Mouse (Mus musculus) midbrain, postnatal 0 days (tissue): ENCODE measurements around the gene Kin. TPM values are rescaled to one million over a fixed set of nuclear protein-coding genes. Genes with fewer than 3 reads are reported as not detected.

Experiments used
- ATAC-seq: fragments of 200-750 bp; cut with Nextera tagmentation; 2 replicates; pipeline ENCODE4 v1.8.0; 2017; ENCODE audit warnings: moderate number of reproducible peaks, mild to moderate bottlenecking, moderate TSS enrichment, moderate library complexity; ENCODE audit not compliant: low FRiP score
- DNase-seq: peaks from one replicate; pipeline ENCODE4 v3.0.0-alpha.2; 2015; ENCODE audit warnings: low spot score
- H3K27ac ChIP-seq: fragments of 300-500 bp; sonication (generic); 2 replicates; pipeline ENCODE4 v1.5.1; 2014; ENCODE audit warnings: low read depth, mild to moderate bottlenecking, low read length, mixed read lengths
- H3K27me3 ChIP-seq: fragments of 300-500 bp; sonication (generic); 2 replicates; pipeline ENCODE4 v1.6.1; 2014; ENCODE audit warnings: low read length, control low read depth, mixed read lengths; ENCODE audit not compliant: insufficient read depth
- H3K36me3 ChIP-seq: fragments of 300-500 bp; sonication (generic); 2 replicates; pipeline ENCODE4 v1.6.1; 2014; ENCODE audit warnings: low read length, control low read depth, mixed read lengths; ENCODE audit not compliant: insufficient read depth
- H3K4me1 ChIP-seq: fragments of 300-500 bp; sonication (generic); 2 replicates; pipeline ENCODE4 v1.6.1; 2014; ENCODE audit warnings: mild to moderate bottlenecking, control low read depth, antibody characterized with exemption, low read length, mixed read lengths; ENCODE audit not compliant: insufficient read depth
- H3K4me2 ChIP-seq: fragments of 300-500 bp; sonication (generic); 2 replicates; pipeline ENCODE4 v1.6.1; 2014; ENCODE audit warnings: low read depth, mild to moderate bottlenecking, low read length, mixed read lengths; ENCODE audit not compliant: poor library complexity, severe bottlenecking
- H3K4me3 ChIP-seq: fragments of 300-500 bp; sonication (generic); 2 replicates; pipeline ENCODE4 v1.5.1; 2014; ENCODE audit warnings: low read depth, mild to moderate bottlenecking, low read length, moderate library complexity
- H3K9ac ChIP-seq: fragments of 300-500 bp; sonication (generic); replicated peaks from 2 replicates; pipeline ENCODE4 v1.6.1; 2014; ENCODE audit warnings: mild to moderate bottlenecking, low read length, moderate library complexity, mixed read lengths; ENCODE audit not compliant: poor library complexity, severe bottlenecking
- H3K9me3 ChIP-seq: fragments of 300-500 bp; sonication (generic); 2 replicates; pipeline ENCODE4 v1.6.1; 2016; ENCODE audit warnings: low read length, control low read depth
- CTCF ChIP-seq: IDR thresholded peaks from 2 replicates; pipeline ENCODE4 v1.5.1; 2016; ENCODE audit warnings: antibody characterized with exemption, mild to moderate bottlenecking
- WGBS: fragments of 180-500 bp; shearing (Covaris S2); extraction: QIAGEN DNeasy Blood & Tissue Kit; methylation state at CpG from one replicate; pipeline ENCODE4 v1.1.7; 2014; 5-methylcytosine and 5-hydroxymethylcytosine counted together
- polyA plus RNA-seq: library from polyadenylated mRNA; unstranded; fragments of >200 nt; fragmentation: Nextera tagmentation; extraction: Ambion mirVana; gene quantifications from 2 replicates; pipeline ENCODE4 v1.2.1, GENCODE M21; 2015
- total RNA-seq: library from RNA; depleted of rRNA; stranded (reverse); fragments of >200 nt; gene quantifications from 2 replicates; pipeline ENCODE4 v1.2.3, GENCODE M21; 2014

Gene Kin
- total and polyA plus RNA-seq, 2 experiments from 2014 or later: 5.9 to 14.8 TPM

- Histone ChIP-seq H3K4me3 (no peak overlapping the region), H3K36me3 (no peaks in the 10 kb centered on the region), H3K9ac (no peak overlapping the region), H3K4me2 (no peak overlapping the region), H3K27ac (no peak overlapping the region), H3K27me3 (no peaks in the 10 kb centered on the region; the same call in 1 of the 2 replicates), H3K9me3 (no peaks in the 10 kb centered on the region), H3K4me1 (no peaks in the 10 kb centered on the region)
- ATAC-seq (no peak), DNase-seq (no peak)
- 85% methylated on average over 8 of the region's 8 CpGs for WGBS
- TF ChIP-seq CTCF: no peak
These were observed 38.9 kb downstream of the Kin start for GRCm38 (mm10) chr2:10119276-10119675.

- WGBS: 71% methylated on average over 3 of the region's 3 CpGs
- H3K9me3 ChIP-seq: no peaks in the 10 kb centered on the region
- no peaks in the 10 kb centered on the region for H3K4me1 ChIP-seq
- no peak overlapping the region for H3K4me3 ChIP-seq
- DNase-seq (no peak), ATAC-seq (no peak)
- H3K36me3 ChIP-seq: no peaks in the 10 kb centered on the region
- H3K9ac ChIP-seq: no peak overlapping the region
- H3K4me2 ChIP-seq: no peak overlapping the region
- no peaks in the 10 kb centered on the region; the same call in 1 of the 2 replicates for H3K27me3 ChIP-seq
- no peak overlapping the region for H3K27ac ChIP-seq
- TF ChIP-seq CTCF: no peak
These were observed 41.4 kb downstream of the Kin start for GRCm38 (mm10) chr2:10121826-10122225.

- TF ChIP-seq CTCF: no peak
- Histone ChIP-seq H3K4me1 (no peaks in the 10 kb centered on the region), H3K9ac (no peak overlapping the region), H3K9me3 (no peaks in the 10 kb centered on the region), H3K4me3 (no peak overlapping the region), H3K36me3 (no peaks in the 10 kb centered on the region), H3K27ac (no peak overlapping the region), H3K27me3 (no peaks in the 10 kb centered on the region; the same call in 1 of the 2 replicates), H3K4me2 (no peak overlapping the region)
- no peak for ATAC-seq
- WGBS: 94% methylated on average over 4 of the region's 4 CpGs
- no peak for DNase-seq
These were observed 45.7 kb downstream of the Kin start for GRCm38 (mm10) chr2:10126122-10126521.

- H3K27ac ChIP-seq: no peak overlapping the region
- H3K36me3 ChIP-seq: no peaks in the 10 kb centered on the region
- H3K27me3 ChIP-seq: no peaks in the 10 kb centered on the region
- TF ChIP-seq CTCF: no peak
- H3K4me3 ChIP-seq: no peak overlapping the region
- no peak overlapping the region for H3K4me2 ChIP-seq
- H3K9me3 ChIP-seq: no peaks in the 10 kb centered on the region
- H3K9ac ChIP-seq: no peak overlapping the region
- DNase-seq (no peak), ATAC-seq (no peak)
- no peaks in the 10 kb centered on the region for H3K4me1 ChIP-seq
- WGBS: 90% methylated on average over 5 of the region's 5 CpGs
These were observed 47.1 kb downstream of the Kin start for GRCm38 (mm10) chr2:10127471-10127870.

GRCm38 (mm10) chr2:10128571-10128970 is 48.2 kb downstream of the Kin start:
- H3K27ac ChIP-seq: no peak overlapping the region
- no peak overlapping the region for H3K4me2 ChIP-seq
- H3K4me3 ChIP-seq: no peak overlapping the region
- H3K27me3 ChIP-seq: no peaks in the 10 kb centered on the region
- H3K4me1 ChIP-seq: no peaks in the 10 kb centered on the region
- DNase-seq: no peak
- no peaks in the 10 kb centered on the region for H3K9me3 ChIP-seq
- TF ChIP-seq CTCF: no peak
- no peak overlapping the region for H3K9ac ChIP-seq
- WGBS: 84% methylated on average over 4 of the region's 4 CpGs
- H3K36me3 ChIP-seq: no peaks in the 10 kb centered on the region
- no peak for ATAC-seq

- no peak for TF ChIP-seq CTCF
- Histone ChIP-seq H3K27ac (no peak overlapping the region), H3K27me3 (no peaks in the 10 kb centered on the region), H3K9me3 (no peaks in the 10 kb centered on the region), H3K4me3 (no peak overlapping the region), H3K36me3 (no peaks in the 10 kb centered on the region), H3K9ac (no peak overlapping the region), H3K4me1 (no peaks in the 10 kb centered on the region), H3K4me2 (no peak overlapping the region)
- ATAC-seq: no peak
- DNase-seq: no peak
- WGBS: 73% methylated on average over 8 of the region's 8 CpGs
These were observed 50.1 kb downstream of the Kin start for GRCm38 (mm10) chr2:10130341-10130990.
